Mouse (Mus musculus): ENCODE results near the gene Gins1. TPM values are rescaled to one million over a fixed set of nuclear protein-coding genes. Genes with fewer than 3 reads are reported as not detected.

Gins1 gene
- polyA plus RNA-seq, 1 experiment from 2014 or later: 9.1 TPM

GRCm38 (mm10) chr2:150887370-150887769, 17.8 kb upstream of the Gins1 start:
- TF ChIP-seq CTCF (IDR thresholded peaks at IDR 0.05; ENCODE audit: low read depth): no peak
- Histone ChIP-seq H3K4me2 (replicated peaks; ENCODE audit: low read depth) (no peak overlapping the region), H3K27ac (ENCODE audit: low read depth, low read length) (no peak overlapping the region), H3K27me3 (replicated peaks; ENCODE audit: control insufficient read depth, insufficient read depth, low read length) (no peaks in the 10 kb centered on the region), H3K4me3 (ENCODE audit: low read depth, low read length) (no peak overlapping the region), H3K36me3 (ENCODE audit: control insufficient read depth, insufficient read depth) (no peaks in the 10 kb centered on the region), H3K4me1 (replicated peaks; ENCODE audit: control insufficient read depth, insufficient read depth, low read length) (no peaks in the 10 kb centered on the region), H3K9me3 (ENCODE audit: control insufficient read depth) (no peaks in the 10 kb centered on the region), H3K9ac (ENCODE audit: low read depth, low read length) (no peak overlapping the region)
- WGBS: 53% methylated on average over 2 of the region's 2 CpGs
- ATAC-seq: no peak

GRCm38 (mm10) chr2:150894617-150895267, 10.5 kb upstream of the Gins1 start:
- 82% methylated on average over 2 of the region's 2 CpGs for WGBS
- Histone ChIP-seq H3K4me1 (replicated peaks; ENCODE audit: control insufficient read depth, insufficient read depth, low read length) (no peaks in the 10 kb centered on the region), H3K27me3 (replicated peaks; ENCODE audit: control insufficient read depth, insufficient read depth, low read length) (no peaks in the 10 kb centered on the region), H3K9me3 (ENCODE audit: control insufficient read depth) (no peaks in the 10 kb centered on the region), H3K4me3 (ENCODE audit: low read depth, low read length) (no peak overlapping the region), H3K9ac (ENCODE audit: low read depth, low read length) (no peak overlapping the region), H3K27ac (ENCODE audit: low read depth, low read length) (no peak overlapping the region), H3K4me2 (replicated peaks; ENCODE audit: low read depth) (no peak overlapping the region), H3K36me3 (ENCODE audit: control insufficient read depth, insufficient read depth) (no peaks in the 10 kb centered on the region)
- no peak for TF ChIP-seq CTCF (IDR thresholded peaks at IDR 0.05; ENCODE audit: low read depth)
- ATAC-seq: no peak

- no peaks in the 10 kb centered on the region for H3K27me3 ChIP-seq (replicated peaks; ENCODE audit: control insufficient read depth, insufficient read depth, low read length)
- no peak for TF ChIP-seq CTCF (IDR thresholded peaks at IDR 0.05; ENCODE audit: low read depth)
- H3K4me1 ChIP-seq (replicated peaks; ENCODE audit: control insufficient read depth, insufficient read depth, low read length): no peaks in the 10 kb centered on the region
- no peak overlapping the region for H3K4me3 ChIP-seq (ENCODE audit: low read depth, low read length)
- no peaks in the 10 kb centered on the region for H3K36me3 ChIP-seq (ENCODE audit: control insufficient read depth, insufficient read depth)
- H3K27ac ChIP-seq (ENCODE audit: low read depth, low read length): no peak overlapping the region
- WGBS: 84% methylated on average over 7 of the region's 7 CpGs
- no peak overlapping the region for H3K4me2 ChIP-seq (replicated peaks; ENCODE audit: low read depth)
- no peaks in the 10 kb centered on the region for H3K9me3 ChIP-seq (ENCODE audit: control insufficient read depth)
- no peak overlapping the region for H3K9ac ChIP-seq (ENCODE audit: low read depth, low read length)
- ATAC-seq: no peak
Measured at GRCm38 (mm10) chr2:150895691-150896252, 9.4 kb upstream of the Gins1 start.

- Histone ChIP-seq H3K9ac (ENCODE audit: low read depth, low read length) (no peak overlapping the region), H3K4me1 (replicated peaks; ENCODE audit: control insufficient read depth, insufficient read depth, low read length) (no peaks in the 10 kb centered on the region), H3K9me3 (ENCODE audit: control insufficient read depth) (no peaks in the 10 kb centered on the region), H3K27me3 (replicated peaks; ENCODE audit: control insufficient read depth, insufficient read depth, low read length) (no peaks in the 10 kb centered on the region), H3K27ac (ENCODE audit: low read depth, low read length) (no peak overlapping the region), H3K4me3 (ENCODE audit: low read depth, low read length) (no peak overlapping the region), H3K36me3 (ENCODE audit: control insufficient read depth, insufficient read depth) (no peaks in the 10 kb centered on the region), H3K4me2 (replicated peaks; ENCODE audit: low read depth) (no peak overlapping the region)
- WGBS: 65% methylated on average over 6 of the region's 6 CpGs
- ATAC-seq: peak; percentile 14; the same call in 1 of the 2 replicates
- TF ChIP-seq CTCF (IDR thresholded peaks at IDR 0.05; ENCODE audit: low read depth): no peak
Measured at GRCm38 (mm10) chr2:150900341-150900740, 4.9 kb upstream of the Gins1 start.

GRCm38 (mm10) chr2:150902347-150902746, 2.9 kb upstream of the Gins1 start:
- no peak overlapping the region for H3K4me2 ChIP-seq (replicated peaks; ENCODE audit: low read depth)

GRCm38 (mm10) chr2:150904272-150904935, 796 bp upstream of the Gins1 start, which contains the start of gene Abhd12:
Gene Abhd12, minus strand, starts transcription at chr2:150904741.
- ATAC-seq: peak; percentile 96
- TF ChIP-seq CTCF (IDR thresholded peaks at IDR 0.05; ENCODE audit: low read depth): peak; percentile 38
- H3K4me1 ChIP-seq (replicated peaks; ENCODE audit: control insufficient read depth, insufficient read depth, low read length): no peaks in the 10 kb centered on the region
- no peaks in the 10 kb centered on the region for H3K36me3 ChIP-seq (ENCODE audit: control insufficient read depth, insufficient read depth)
- under 1% methylated on average over 70 of the region's 72 CpGs for WGBS
- H3K4me3 ChIP-seq (ENCODE audit: low read depth, low read length): peak within 1 kb of the TSS; percentile 81
- peak within 1 kb of the TSS; percentile 97 for H3K4me2 ChIP-seq (replicated peaks; ENCODE audit: low read depth)
- no peaks in the 10 kb centered on the region for H3K9me3 ChIP-seq (ENCODE audit: control insufficient read depth)
- H3K9ac ChIP-seq (ENCODE audit: low read depth, low read length): peak within 1 kb of the TSS; percentile 69
- H3K27me3 ChIP-seq (replicated peaks; ENCODE audit: control insufficient read depth, insufficient read depth, low read length): no peaks in the 10 kb centered on the region
- H3K27ac ChIP-seq (ENCODE audit: low read depth, low read length): peak within 1 kb of the TSS; percentile 60

More at GRCm38 (mm10) chr2:150902347-150902746, 2.9 kb upstream of the Gins1 start:
- H3K27me3 ChIP-seq (replicated peaks; ENCODE audit: control insufficient read depth, insufficient read depth, low read length): no peaks in the 10 kb centered on the region
- no peaks in the 10 kb centered on the region for H3K9me3 ChIP-seq (ENCODE audit: control insufficient read depth)
- H3K9ac ChIP-seq (ENCODE audit: low read depth, low read length): no peak overlapping the region
- H3K27ac ChIP-seq (ENCODE audit: low read depth, low read length): no peak overlapping the region
- no peak overlapping the region for H3K4me3 ChIP-seq (ENCODE audit: low read depth, low read length)
- no peak for TF ChIP-seq CTCF (IDR thresholded peaks at IDR 0.05; ENCODE audit: low read depth)
- no peak for ATAC-seq
- H3K4me1 ChIP-seq (replicated peaks; ENCODE audit: control insufficient read depth, insufficient read depth, low read length): no peaks in the 10 kb centered on the region
- whole genome bisulfite sequencing: 72% methylated on average over 8 of the region's 8 CpGs
- H3K36me3 ChIP-seq (ENCODE audit: control insufficient read depth, insufficient read depth): no peaks in the 10 kb centered on the region

Data from intestine, postnatal 0 days (tissue).